Mouse (Mus musculus) embryonic fibroblast, embryonic 13.5 days (primary cell): ENCODE results near the gene Slc1a7.

ENCODE experiments used
- CTCF ChIP-seq: IDR thresholded peaks from 2 replicates; pipeline ENCODE4 v1.5.1; 2011; ENCODE audit warnings: mild to moderate bottlenecking, control low read depth, low read length, moderate library complexity, borderline replicate concordance; ENCODE audit not compliant: insufficient read depth
- POLR2A ChIP-seq: IDR thresholded peaks from 2 replicates; pipeline ENCODE4 v1.6.1; 2011; ENCODE audit warnings: low read depth, mild to moderate bottlenecking, control low read depth, low read length, moderate library complexity

GRCm38 (mm10) chr4:107962792-107963191, 5.3 kb upstream of the Slc1a7 start:
- TF ChIP-seq CTCF (no peak), POLR2A (no peak)
